Mouse (Mus musculus): ENCODE results near the gene Kif3b.
"Not testable (repeated sequence)": the region's sequence is repeated elsewhere in the genome, so short reads cannot be mapped to it uniquely, and the experiment has no call there.

Kif3b gene

GRCm38 (mm10) chr2:153276846-153277245, 14.4 kb upstream of the Kif3b start:
- H3K27me3 ChIP-seq (ENCODE audit: control insufficient read depth, insufficient read depth, low read length, poor library complexity, severe bottlenecking); H3K36me3 ChIP-seq (ENCODE audit: control insufficient read depth, insufficient read depth, low read length, poor library complexity, severe bottlenecking): not testable (repeated sequence)
- DNase-seq (ENCODE audit: low read depth, low spot score): peak; percentile 24

- no peak for DNase-seq (ENCODE audit: low read depth, low spot score)
- Histone ChIP-seq H3K36me3 (ENCODE audit: control insufficient read depth, insufficient read depth, low read length, poor library complexity, severe bottlenecking) (no peaks in the 10 kb centered on the region), H3K27me3 (ENCODE audit: control insufficient read depth, insufficient read depth, low read length, poor library complexity, severe bottlenecking) (no peaks in the 10 kb centered on the region)
Measured at GRCm38 (mm10) chr2:153278357-153278756, 12.9 kb upstream of the Kif3b start.

GRCm38 (mm10) chr2:153283919-153284318, 7.3 kb upstream of the Kif3b start:
- Histone ChIP-seq H3K36me3 (ENCODE audit: control insufficient read depth, insufficient read depth, low read length, poor library complexity, severe bottlenecking) (no peaks in the 10 kb centered on the region), H3K27me3 (ENCODE audit: control insufficient read depth, insufficient read depth, low read length, poor library complexity, severe bottlenecking) (no peaks in the 10 kb centered on the region)
- DNase-seq (ENCODE audit: low read depth, low spot score): no peak

- DNase-seq (ENCODE audit: low read depth, low spot score): no peak
- Histone ChIP-seq H3K36me3 (ENCODE audit: control insufficient read depth, insufficient read depth, low read length, poor library complexity, severe bottlenecking) (no peaks in the 10 kb centered on the region), H3K27me3 (ENCODE audit: control insufficient read depth, insufficient read depth, low read length, poor library complexity, severe bottlenecking) (no peaks in the 10 kb centered on the region)
Measured at GRCm38 (mm10) chr2:153286524-153286923, 4.7 kb upstream of the Kif3b start.

- no peak for DNase-seq (ENCODE audit: low read depth, low spot score)
- Histone ChIP-seq H3K36me3 (ENCODE audit: control insufficient read depth, insufficient read depth, low read length, poor library complexity, severe bottlenecking) (no peaks in the 10 kb centered on the region), H3K27me3 (ENCODE audit: control insufficient read depth, insufficient read depth, low read length, poor library complexity, severe bottlenecking) (no peaks in the 10 kb centered on the region)
Measured at GRCm38 (mm10) chr2:153287835-153288234, 3.4 kb upstream of the Kif3b start.

GRCm38 (mm10) chr2:153292305-153292861, 1.2 kb downstream of the Kif3b start:
- no peaks in the 10 kb centered on the region for H3K27me3 ChIP-seq (ENCODE audit: control insufficient read depth, insufficient read depth, low read length, poor library complexity, severe bottlenecking)
- no peaks in the 10 kb centered on the region; the same call in 1 of the 2 replicates for H3K36me3 ChIP-seq (ENCODE audit: control insufficient read depth, insufficient read depth, low read length, poor library complexity, severe bottlenecking)
- DNase-seq (ENCODE audit: low read depth, low spot score): peak; percentile 36

- no peaks in the 10 kb centered on the region; the same call in 1 of the 2 replicates for H3K36me3 ChIP-seq (ENCODE audit: control insufficient read depth, insufficient read depth, low read length, poor library complexity, severe bottlenecking)
- H3K27me3 ChIP-seq (ENCODE audit: control insufficient read depth, insufficient read depth, low read length, poor library complexity, severe bottlenecking): no peaks in the 10 kb centered on the region
- no peak for DNase-seq (ENCODE audit: low read depth, low spot score)
Measured at GRCm38 (mm10) chr2:153295196-153295595, 4.0 kb downstream of the Kif3b start.

- Histone ChIP-seq H3K27me3 (ENCODE audit: control insufficient read depth, insufficient read depth, low read length, poor library complexity, severe bottlenecking) (no peaks in the 10 kb centered on the region), H3K36me3 (ENCODE audit: control insufficient read depth, insufficient read depth, low read length, poor library complexity, severe bottlenecking) (no peaks in the 10 kb centered on the region; the same call in 1 of the 2 replicates)
- DNase-seq (ENCODE audit: low read depth, low spot score): no peak
Measured at GRCm38 (mm10) chr2:153297771-153298170, 6.6 kb downstream of the Kif3b start.

GRCm38 (mm10) chr2:153298460-153298859, 7.2 kb downstream of the Kif3b start:
- Histone ChIP-seq H3K27me3 (ENCODE audit: control insufficient read depth, insufficient read depth, low read length, poor library complexity, severe bottlenecking) (no peaks in the 10 kb centered on the region), H3K36me3 (ENCODE audit: control insufficient read depth, insufficient read depth, low read length, poor library complexity, severe bottlenecking) (no peaks in the 10 kb centered on the region; the same call in 1 of the 2 replicates)
- DNase-seq (ENCODE audit: low read depth, low spot score): no peak

- Histone ChIP-seq H3K27me3 (ENCODE audit: control insufficient read depth, insufficient read depth, low read length, poor library complexity, severe bottlenecking) (no peaks in the 10 kb centered on the region), H3K36me3 (ENCODE audit: control insufficient read depth, insufficient read depth, low read length, poor library complexity, severe bottlenecking) (no peaks in the 10 kb centered on the region; the same call in 1 of the 2 replicates)
- peak; percentile 53 for DNase-seq (ENCODE audit: low read depth, low spot score)
Measured at GRCm38 (mm10) chr2:153298863-153299262, 7.7 kb downstream of the Kif3b start.

GRCm38 (mm10) chr2:153301123-153301522, 9.9 kb downstream of the Kif3b start:
- Histone ChIP-seq H3K27me3 (ENCODE audit: control insufficient read depth, insufficient read depth, low read length, poor library complexity, severe bottlenecking) (no peaks in the 10 kb centered on the region), H3K36me3 (ENCODE audit: control insufficient read depth, insufficient read depth, low read length, poor library complexity, severe bottlenecking) (0 out of 2 replicates have a peak, but pooled peaks cover 2% of the 10 kb centered on the region)
- no peak for DNase-seq (ENCODE audit: low read depth, low spot score)

- DNase-seq (ENCODE audit: low read depth, low spot score): no peak
- H3K27me3 ChIP-seq (ENCODE audit: control insufficient read depth, insufficient read depth, low read length, poor library complexity, severe bottlenecking): no peaks in the 10 kb centered on the region
- 0 out of 2 replicates have a peak, but pooled peaks cover 2% of the 10 kb centered on the region for H3K36me3 ChIP-seq (ENCODE audit: control insufficient read depth, insufficient read depth, low read length, poor library complexity, severe bottlenecking)
Measured at GRCm38 (mm10) chr2:153305240-153305639, 14.0 kb downstream of the Kif3b start.

- no peak for DNase-seq (ENCODE audit: low read depth, low spot score)
- H3K27me3 ChIP-seq (ENCODE audit: control insufficient read depth, insufficient read depth, low read length, poor library complexity, severe bottlenecking): no peaks in the 10 kb centered on the region
Measured at GRCm38 (mm10) chr2:153308586-153308985, 17.4 kb downstream of the Kif3b start.

GRCm38 (mm10) chr2:153309106-153309505, 17.9 kb downstream of the Kif3b start:
- Histone ChIP-seq H3K27me3 (ENCODE audit: control insufficient read depth, insufficient read depth, low read length, poor library complexity, severe bottlenecking) (no peaks in the 10 kb centered on the region), H3K36me3 (ENCODE audit: control insufficient read depth, insufficient read depth, low read length, poor library complexity, severe bottlenecking) (0 out of 2 replicates have a peak, but pooled peaks cover 2% of the 10 kb centered on the region)
- DNase-seq (ENCODE audit: low read depth, low spot score): no peak

More at GRCm38 (mm10) chr2:153308586-153308985, 17.4 kb downstream of the Kif3b start:
- H3K36me3 ChIP-seq (ENCODE audit: control insufficient read depth, insufficient read depth, low read length, poor library complexity, severe bottlenecking): 0 out of 2 replicates have a peak, but pooled peaks cover 2% of the 10 kb centered on the region

GRCm38 (mm10) chr2:153310228-153310627, 19.0 kb downstream of the Kif3b start:
- H3K36me3 ChIP-seq (ENCODE audit: control insufficient read depth, insufficient read depth, low read length, poor library complexity, severe bottlenecking): no peaks in the 10 kb centered on the region
- no peak for DNase-seq (ENCODE audit: low read depth, low spot score)

GRCm38 (mm10) chr2:153312884-153313283, 21.7 kb downstream of the Kif3b start:
- DNase-seq (ENCODE audit: low read depth, low spot score): no peak
- no peaks in the 10 kb centered on the region; the same call in 1 of the 2 replicates for H3K36me3 ChIP-seq (ENCODE audit: control insufficient read depth, insufficient read depth, low read length, poor library complexity, severe bottlenecking)
- H3K27me3 ChIP-seq (ENCODE audit: control insufficient read depth, insufficient read depth, low read length, poor library complexity, severe bottlenecking): no peaks in the 10 kb centered on the region

More at GRCm38 (mm10) chr2:153310228-153310627, 19.0 kb downstream of the Kif3b start:
- H3K27me3 ChIP-seq (ENCODE audit: control insufficient read depth, insufficient read depth, low read length, poor library complexity, severe bottlenecking): no peaks in the 10 kb centered on the region

All from splenic B cell, adult 2 months (primary cell).